Mouse (Mus musculus) lung, postnatal 0 days (tissue): ENCODE results near the gene Dirc2. TPM values are rescaled to one million over a fixed set of nuclear protein-coding genes. Genes with fewer than 3 reads are reported as not detected.

Experiments
- ATAC-seq: fragments of 200-750 bp; cut with Nextera tagmentation; 2 replicates; pipeline ENCODE4 v1.8.0; 2017; ENCODE audit warnings: moderate library complexity
- DNase-seq: peaks from one replicate; pipeline ENCODE4 v3.0.0-alpha.2; 2016; ENCODE audit warnings: low spot score
- H3K27ac ChIP-seq: fragments of 300-500 bp; sonication (generic); 2 replicates; pipeline ENCODE4 v1.5.1; 2014; ENCODE audit warnings: antibody characterized with exemption, mild to moderate bottlenecking, low read length, mixed read lengths
- H3K27me3 ChIP-seq: fragments of 300-500 bp; sonication (generic); replicated peaks from 2 replicates; pipeline ENCODE4 v1.6.1; 2014; ENCODE audit warnings: low read length, mixed read lengths; ENCODE audit not compliant: insufficient read depth
- H3K36me3 ChIP-seq: fragments of 300-500 bp; sonication (generic); 2 replicates; pipeline ENCODE4 v1.6.1; 2014; ENCODE audit warnings: low read length, mixed read lengths; ENCODE audit not compliant: insufficient read depth
- H3K4me1 ChIP-seq: fragments of 300-500 bp; sonication (generic); 2 replicates; pipeline ENCODE4 v1.6.1; 2014; ENCODE audit warnings: antibody characterized with exemption, low read depth, low read length, mixed read lengths; ENCODE audit not compliant: insufficient read depth
- H3K4me2 ChIP-seq: fragments of 300-500 bp; sonication (generic); replicated peaks from 2 replicates; pipeline ENCODE4 v1.6.1; 2014; ENCODE audit warnings: low read depth, mild to moderate bottlenecking, low read length, moderate library complexity, mixed read lengths
- H3K4me3 ChIP-seq: fragments of 300-500 bp; sonication (generic); 2 replicates; pipeline ENCODE4 v1.5.1; 2014; ENCODE audit warnings: low read depth, low read length
- H3K9ac ChIP-seq: fragments of 300-500 bp; sonication (generic); replicated peaks from 2 replicates; pipeline ENCODE4 v1.6.1; 2014; ENCODE audit warnings: low read depth, mild to moderate bottlenecking
- H3K9me3 ChIP-seq: fragments of 300-500 bp; sonication (generic); 2 replicates; pipeline ENCODE4 v1.6.1; 2016; ENCODE audit warnings: low read length, mixed read lengths
- CTCF ChIP-seq: IDR thresholded peaks from 2 replicates; pipeline ENCODE4 v1.5.1; 2016; ENCODE audit warnings: antibody characterized with exemption, mild to moderate bottlenecking
- EP300 ChIP-seq: IDR thresholded peaks from 2 replicates; pipeline ENCODE4 v1.6.1; 2016; ENCODE audit warnings: antibody characterized with exemption, mild to moderate bottlenecking, control low read depth
- WGBS: fragments of 180-500 bp; shearing (Covaris S2); extraction: QIAGEN DNeasy Blood & Tissue Kit; methylation state at CpG from one replicate; pipeline ENCODE4 v1.1.7; 2014; 5-methylcytosine and 5-hydroxymethylcytosine counted together
- polyA plus RNA-seq: library from polyadenylated mRNA; unstranded; fragments of >200 nt; fragmentation: Nextera tagmentation; extraction: Ambion mirVana; gene quantifications from 2 replicates; pipeline ENCODE4 v1.2.1, GENCODE M21; 2015

Dirc2 gene
- polyA plus RNA-seq, 1 experiment from 2014 or later = 18.0 TPM

DNA sequence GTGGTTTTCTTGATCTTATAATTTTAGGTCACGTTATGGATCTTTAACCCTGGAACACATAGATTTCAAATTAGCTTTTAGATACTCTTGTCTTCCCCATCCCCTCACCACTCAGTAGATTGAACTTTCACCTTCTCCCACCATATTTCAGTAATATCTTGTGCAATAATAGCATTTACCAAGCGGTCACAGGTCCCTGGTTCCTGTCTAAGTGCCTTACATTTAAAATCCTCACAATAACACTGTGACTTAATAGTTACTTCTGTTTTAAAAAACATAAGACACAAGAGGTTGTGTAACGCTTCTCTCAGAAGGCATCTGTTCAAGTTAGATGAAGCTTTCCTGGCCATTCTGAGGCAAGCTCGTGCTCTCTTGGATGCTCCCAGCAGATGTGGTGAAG lies 34.6 kb upstream of the Dirc2 start:
- ATAC-seq = no peak
- 86% methylated on average over 4 of the region's 4 CpGs for WGBS
- H3K27me3 ChIP-seq = no peaks in the 10 kb centered on the region
- 0 out of 2 replicates have a peak, but pooled peaks cover 2% of the 10 kb centered on the region for H3K9me3 ChIP-seq
- H3K4me3 ChIP-seq = no peak overlapping the region
- H3K36me3 ChIP-seq = no peaks in the 10 kb centered on the region
- H3K27ac ChIP-seq = no peak overlapping the region
- H3K4me2 ChIP-seq = no peak overlapping the region
- TF ChIP-seq EP300 (0 out of 2 replicates have a peak, but pooled peaks have one; percentile 8), CTCF (no peak)
- peak; percentile 6 for DNase-seq
- no peak overlapping the region for H3K9ac ChIP-seq
- H3K4me1 ChIP-seq = no peaks in the 10 kb centered on the region

- Histone ChIP-seq H3K9ac (no peak overlapping the region), H3K9me3 (0 out of 2 replicates have a peak, but pooled peaks cover 2% of the 10 kb centered on the region), H3K4me2 (no peak overlapping the region), H3K4me1 (no peaks in the 10 kb centered on the region), H3K27me3 (no peaks in the 10 kb centered on the region), H3K27ac (no peak overlapping the region), H3K4me3 (no peak overlapping the region), H3K36me3 (no peaks in the 10 kb centered on the region)
- DNase-seq (peak; percentile 22), ATAC-seq (peak; percentile 26; the same call in 1 of the 2 replicates)
- no peak for TF ChIP-seq CTCF
- no peak for TF ChIP-seq EP300
- WGBS = 88% methylated on average over 7 of the region's 7 CpGs
Observed at GRCm38 (mm10) chr16:35802163-35802562, 33.0 kb upstream of the Dirc2 start.

DNA sequence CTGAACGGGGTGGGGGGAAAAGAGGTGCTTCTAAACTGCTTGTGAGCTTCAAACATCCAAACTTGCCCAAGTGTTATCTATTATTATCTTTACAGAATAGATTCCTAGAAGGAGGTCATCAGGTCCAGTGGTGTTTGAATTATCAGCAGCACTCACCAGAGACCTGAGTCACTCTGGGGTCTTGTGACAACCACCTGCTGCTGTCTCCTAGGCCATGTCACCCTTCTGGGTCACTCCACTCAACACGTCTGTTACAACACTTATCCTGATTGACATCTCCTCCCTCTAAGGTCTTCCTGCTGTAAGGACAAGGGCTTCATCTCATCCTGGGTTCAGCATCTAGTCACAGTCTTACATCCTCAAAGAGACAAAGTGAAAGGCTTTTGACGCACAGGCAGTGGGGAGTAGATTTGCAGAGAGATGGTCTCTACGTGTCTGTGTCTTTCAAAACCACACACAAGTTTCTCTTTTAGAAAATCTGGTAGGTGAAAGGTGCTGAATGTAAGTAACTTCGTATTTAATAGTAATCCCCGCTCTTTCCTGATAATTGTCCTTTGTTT lies 22.9 kb upstream of the Dirc2 start:
- no peak overlapping the region for H3K4me2 ChIP-seq
- DNase-seq = no peak
- H3K4me1 ChIP-seq = no peaks in the 10 kb centered on the region
- no peak overlapping the region for H3K27ac ChIP-seq
- no peak for ATAC-seq
- no peaks in the 10 kb centered on the region for H3K9me3 ChIP-seq
- H3K4me3 ChIP-seq = no peak overlapping the region
- TF ChIP-seq EP300 (no peak), CTCF (no peak)
- 75% methylated on average over 6 of the region's 6 CpGs for WGBS
- no peak overlapping the region for H3K9ac ChIP-seq
- no peaks in the 10 kb centered on the region for H3K36me3 ChIP-seq
- no peaks in the 10 kb centered on the region for H3K27me3 ChIP-seq

- ATAC-seq (no peak), DNase-seq (no peak)
- Histone ChIP-seq H3K9ac (no peak overlapping the region), H3K4me2 (no peak overlapping the region), H3K9me3 (no peaks in the 10 kb centered on the region), H3K4me3 (no peak overlapping the region), H3K4me1 (no peaks in the 10 kb centered on the region), H3K36me3 (no peaks in the 10 kb centered on the region), H3K27ac (no peak overlapping the region), H3K27me3 (no peaks in the 10 kb centered on the region)
- TF ChIP-seq CTCF (no peak), EP300 (no peak)
- WGBS = 95% methylated on average over 6 of the region's 6 CpGs
Observed at GRCm38 (mm10) chr16:35788330-35788729, 19.2 kb upstream of the Dirc2 start.

DNA sequence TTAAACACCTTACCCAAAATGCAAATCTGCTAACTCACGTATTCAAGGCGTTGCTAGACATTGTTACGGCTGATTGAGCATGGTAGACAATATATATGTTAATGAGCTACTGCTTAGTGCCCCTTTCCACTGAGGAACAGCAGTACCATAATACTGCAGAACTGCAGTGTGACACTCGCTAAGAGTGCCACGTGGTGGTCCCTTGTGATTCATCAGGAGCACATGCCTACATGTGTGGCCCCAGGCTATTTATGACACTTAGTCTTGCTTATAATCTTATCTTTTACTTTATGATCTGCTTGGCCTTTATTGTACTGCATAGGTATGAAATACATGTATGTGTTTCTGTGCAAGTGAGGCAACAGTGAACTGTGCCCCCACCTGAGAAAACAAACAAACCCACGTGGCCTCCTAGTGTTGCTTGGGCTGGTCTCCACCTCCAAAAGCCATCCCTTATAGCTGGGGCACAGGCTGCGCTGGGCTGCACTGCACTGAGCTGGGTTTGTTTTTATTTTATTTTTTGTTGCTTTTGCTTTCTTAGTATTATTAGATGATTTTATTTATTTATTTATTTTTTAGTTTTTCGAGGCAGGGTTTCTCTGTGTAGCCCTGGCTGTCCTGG lies 18.5 kb upstream of the Dirc2 start:
- no peak overlapping the region for H3K4me2 ChIP-seq
- no peaks in the 10 kb centered on the region for H3K9me3 ChIP-seq
- ATAC-seq (no peak), DNase-seq (no peak)
- H3K9ac ChIP-seq = no peak overlapping the region
- H3K27me3 ChIP-seq = no peaks in the 10 kb centered on the region
- H3K4me1 ChIP-seq = no peaks in the 10 kb centered on the region
- WGBS = 84% methylated on average over 8 of the region's 8 CpGs
- TF ChIP-seq CTCF = no peak
- no peak for TF ChIP-seq EP300
- no peak overlapping the region for H3K27ac ChIP-seq
- no peaks in the 10 kb centered on the region for H3K36me3 ChIP-seq
- H3K4me3 ChIP-seq = no peak overlapping the region

- no peak overlapping the region for H3K27ac ChIP-seq
- WGBS = 77% methylated on average over 6 of the region's 6 CpGs
Observed at GRCm38 (mm10) chr16:35787163-35787562, 18.0 kb upstream of the Dirc2 start.

More at GRCm38 (mm10) chr16:35787163-35787562, 18.0 kb upstream of the Dirc2 start:
- H3K36me3 ChIP-seq = no peaks in the 10 kb centered on the region
- no peak overlapping the region for H3K4me3 ChIP-seq
- H3K4me2 ChIP-seq = no peak overlapping the region
- ATAC-seq = no peak
- no peaks in the 10 kb centered on the region for H3K4me1 ChIP-seq
- H3K9me3 ChIP-seq = no peaks in the 10 kb centered on the region
- no peak for DNase-seq
- H3K9ac ChIP-seq = no peak overlapping the region
- H3K27me3 ChIP-seq = no peaks in the 10 kb centered on the region
- no peak for TF ChIP-seq CTCF
- TF ChIP-seq EP300 = no peak
